21 mouse cellular contexts compared by ENCODE assay signal in the genomic region with DNA sequence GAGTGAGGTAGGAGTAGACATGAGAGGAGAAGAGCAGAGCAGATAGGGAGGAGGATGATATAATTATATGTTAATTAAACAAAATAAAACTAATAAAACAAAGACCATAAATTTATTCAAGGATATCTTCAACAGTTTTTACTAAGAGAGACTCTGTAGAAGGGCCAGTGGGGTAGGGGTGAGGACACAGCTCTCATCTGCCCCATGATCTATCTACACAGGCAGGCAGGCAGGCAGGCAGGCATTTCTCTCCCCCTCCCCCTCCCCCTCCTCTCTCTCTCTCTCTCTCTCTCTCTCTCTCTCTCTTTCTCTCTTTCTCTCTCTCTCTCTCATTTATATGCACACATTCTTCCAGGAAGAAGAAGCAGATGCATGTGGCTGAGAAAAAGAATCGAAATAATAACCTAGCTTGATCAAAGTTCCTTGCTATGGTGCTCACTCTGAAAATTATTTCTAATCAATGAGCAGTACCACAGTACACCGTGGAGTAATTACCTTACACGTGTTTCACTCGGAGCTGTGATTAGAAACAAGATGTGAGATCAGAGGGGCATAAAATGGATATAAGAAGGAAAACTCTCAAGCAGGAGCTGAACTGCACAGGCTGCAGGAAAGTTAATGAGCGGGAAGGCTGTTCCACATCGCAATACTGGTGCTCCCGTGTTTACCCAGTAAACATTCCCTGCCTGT.
DNase-seq lines count a peak whose midpoint lies in the region; ATAC-seq lines count a peak whose summit lies in the region.
"Had no signal": no experiment of that assay in that cellular context is flagged by ENCODE, and none has a peak within 500 bp of the region (broad histone marks: within the 10 kb centered on the region; RNA-seq: fewer than 3 reads in every experiment).

No protein-coding gene starts in this region.

- no peak overlapping the region for H3K9ac ChIP-seq in hindbrain, embryonic 13.5 days
- H3K9ac ChIP-seq in hindbrain, embryonic 12.5 days = no peak overlapping the region
- no peak overlapping the region for H3K9ac ChIP-seq in midbrain, embryonic 13.5 days (replicated peaks)
- H3K9ac ChIP-seq in midbrain, embryonic 11.5 days (ENCODE audit: low read length) = no peak overlapping the region
- H3K9ac ChIP-seq in forebrain, embryonic 16.5 days (replicated peaks; ENCODE audit: low read depth, low read length) = no peak overlapping the region
- H3K9ac ChIP-seq in midbrain, embryonic 16.5 days (ENCODE audit: low read depth, low read length) = no peak overlapping the region

- no peaks in the 10 kb centered on the region for H3K9me3 ChIP-seq in hindbrain, embryonic 13.5 days
- H3K9me3 ChIP-seq in hindbrain, embryonic 12.5 days (replicated peaks) = no peaks in the 10 kb centered on the region
- H3K9me3 ChIP-seq in midbrain, embryonic 13.5 days = no peaks in the 10 kb centered on the region
- H3K9me3 ChIP-seq in midbrain, embryonic 11.5 days (ENCODE audit: control insufficient read depth, low read length) = no peaks in the 10 kb centered on the region
- H3K9me3 ChIP-seq in forebrain, embryonic 16.5 days (ENCODE audit: control insufficient read depth, low read length) = no peaks in the 10 kb centered on the region
- H3K9me3 ChIP-seq in midbrain, embryonic 16.5 days (replicated peaks; ENCODE audit: control insufficient read depth, low read length, poor library complexity, severe bottlenecking) = no peaks in the 10 kb centered on the region

- no peak overlapping the region for H3K27ac ChIP-seq in hindbrain, embryonic 13.5 days
- H3K27ac ChIP-seq in hindbrain, embryonic 12.5 days = no peak overlapping the region
- peak overlapping the region; percentile 2; the same call in 1 of the 2 replicates for H3K27ac ChIP-seq in midbrain, embryonic 13.5 days
- H3K27ac ChIP-seq in midbrain, embryonic 11.5 days (ENCODE audit: low read depth, low read length) = no peak overlapping the region
- no peak overlapping the region for H3K27ac ChIP-seq in forebrain, embryonic 16.5 days (ENCODE audit: low read length)
- peak overlapping the region; percentile 55 for H3K27ac ChIP-seq in midbrain, embryonic 16.5 days (ENCODE audit: low read length)
- H3K27ac ChIP-seq: layer of hippocampus, adult 2 months had no signal

- no peak for DNase-seq in midbrain, embryonic 11.5 days (ENCODE audit: low spot score, missing footprints)
- no peak for DNase-seq in left cerebral cortex, adult 9 months (ENCODE audit: low spot score in 2 of 2)
- DNase-seq in urinary bladder, postnatal 10 days (ENCODE audit: low spot score) = no peak
- DNase-seq: adrenal gland, adult 2 months; cerebellum, adult 18-20 months; cerebellum, postnatal 14 days; gastrocnemius, postnatal 25 days; heart, postnatal 4 days; kidney, postnatal 25 days; lung, adult 18-20 months; lung, postnatal 10 days; thymus, adult 18-20 months; thymus, postnatal 36 days had no signal

- ATAC-seq in hindbrain, embryonic 13.5 days (ENCODE audit: low FRiP score) = peak; percentile 70
- ATAC-seq in hindbrain, embryonic 12.5 days (ENCODE audit: low FRiP score) = no peak
- ATAC-seq in midbrain, embryonic 13.5 days = peak; percentile 69; the same call in 1 of the 2 replicates
- no peak for ATAC-seq in midbrain, embryonic 11.5 days (ENCODE audit: low FRiP score)
- ATAC-seq in forebrain, embryonic 16.5 days = peak; percentile 49; the same call in 1 of the 2 replicates
- ATAC-seq in midbrain, embryonic 16.5 days = 0 out of 2 replicates have a peak, but pooled peaks have one; percentile 65
- ATAC-seq: intestine, embryonic 16.5 days had no signal

- 73% methylated on average over 7 of the region's 7 CpGs for WGBS in hindbrain, embryonic 13.5 days
- WGBS in hindbrain, embryonic 12.5 days = 75% methylated on average over 7 of the region's 7 CpGs
- 71% methylated on average over 7 of the region's 7 CpGs for WGBS in midbrain, embryonic 13.5 days
- WGBS in midbrain, embryonic 11.5 days = 76% methylated on average over 7 of the region's 7 CpGs
- WGBS in forebrain, embryonic 16.5 days = 61% methylated on average over 7 of the region's 7 CpGs
- 69% methylated on average over 7 of the region's 7 CpGs for WGBS in midbrain, embryonic 16.5 days

- no peaks in the 10 kb centered on the region for H3K27me3 ChIP-seq in hindbrain, embryonic 13.5 days
- H3K27me3 ChIP-seq in hindbrain, embryonic 12.5 days = no peaks in the 10 kb centered on the region
- H3K27me3 ChIP-seq in midbrain, embryonic 13.5 days = no peaks in the 10 kb centered on the region
- H3K27me3 ChIP-seq in midbrain, embryonic 11.5 days (ENCODE audit: control insufficient read depth, insufficient read depth, low read length) = no peaks in the 10 kb centered on the region
- H3K27me3 ChIP-seq in forebrain, embryonic 16.5 days (replicated peaks; ENCODE audit: control insufficient read depth, insufficient read depth, low read length) = no peaks in the 10 kb centered on the region
- no peaks in the 10 kb centered on the region for H3K27me3 ChIP-seq in midbrain, embryonic 16.5 days (ENCODE audit: control insufficient read depth, insufficient read depth, low read depth, low read length)

- H3K36me3 ChIP-seq in hindbrain, embryonic 13.5 days = no peaks in the 10 kb centered on the region
- H3K36me3 ChIP-seq in hindbrain, embryonic 12.5 days = no peaks in the 10 kb centered on the region
- no peaks in the 10 kb centered on the region for H3K36me3 ChIP-seq in midbrain, embryonic 13.5 days
- no peaks in the 10 kb centered on the region for H3K36me3 ChIP-seq in midbrain, embryonic 11.5 days (ENCODE audit: control insufficient read depth, insufficient read depth, low read length)
- no peaks in the 10 kb centered on the region for H3K36me3 ChIP-seq in forebrain, embryonic 16.5 days (ENCODE audit: control insufficient read depth, insufficient read depth)
- no peaks in the 10 kb centered on the region for H3K36me3 ChIP-seq in midbrain, embryonic 16.5 days (ENCODE audit: control insufficient read depth, insufficient read depth, low read length)

- no peak overlapping the region for H3K4me2 ChIP-seq in hindbrain, embryonic 13.5 days
- H3K4me2 ChIP-seq in hindbrain, embryonic 12.5 days (replicated peaks) = no peak overlapping the region
- H3K4me2 ChIP-seq in midbrain, embryonic 13.5 days (replicated peaks) = no peak overlapping the region
- H3K4me2 ChIP-seq in midbrain, embryonic 11.5 days = no peak overlapping the region
- H3K4me2 ChIP-seq in forebrain, embryonic 16.5 days (ENCODE audit: low read length) = no peak overlapping the region
- no peak overlapping the region for H3K4me2 ChIP-seq in midbrain, embryonic 16.5 days (ENCODE audit: low read length)
- H3K4me2 ChIP-seq: liver, embryonic 11.5 days had no signal

- peaks cover 12% of the 10 kb centered on the region; the same call in 1 of the 2 replicates for H3K4me1 ChIP-seq in hindbrain, embryonic 13.5 days (replicated peaks)
- H3K4me1 ChIP-seq in hindbrain, embryonic 12.5 days = no peaks in the 10 kb centered on the region
- peaks cover 15% of the 10 kb centered on the region for H3K4me1 ChIP-seq in midbrain, embryonic 13.5 days (replicated peaks)
- H3K4me1 ChIP-seq in midbrain, embryonic 11.5 days (ENCODE audit: control insufficient read depth, insufficient read depth, low read length) = no peaks in the 10 kb centered on the region
- peaks cover 12% of the 10 kb centered on the region for H3K4me1 ChIP-seq in forebrain, embryonic 16.5 days (replicated peaks; ENCODE audit: control insufficient read depth, insufficient read depth, low read length)
- peaks cover 14% of the 10 kb centered on the region for H3K4me1 ChIP-seq in midbrain, embryonic 16.5 days (ENCODE audit: control insufficient read depth, insufficient read depth, low read length)

- H3K4me3 ChIP-seq in hindbrain, embryonic 13.5 days = no peak overlapping the region
- no peak overlapping the region for H3K4me3 ChIP-seq in hindbrain, embryonic 12.5 days
- no peak overlapping the region for H3K4me3 ChIP-seq in midbrain, embryonic 13.5 days (replicated peaks)
- no peak overlapping the region for H3K4me3 ChIP-seq in midbrain, embryonic 11.5 days (ENCODE audit: low read depth, low read length)
- no peak overlapping the region for H3K4me3 ChIP-seq in forebrain, embryonic 16.5 days (replicated peaks; ENCODE audit: low read length)
- H3K4me3 ChIP-seq in midbrain, embryonic 16.5 days (ENCODE audit: low read depth, low read length) = no peak overlapping the region
- H3K4me3 ChIP-seq: layer of hippocampus, adult 2 months had no signal

Comparison
In these comparisons a context has a peak if more than half of its experiments do, and no peak if none do; other contexts are left out.
1. ATAC-seq: peak in hindbrain, embryonic 13.5 days (single experiment), midbrain, embryonic 13.5 days (single experiment), forebrain, embryonic 16.5 days (single experiment) and midbrain, embryonic 16.5 days (single experiment); none in hindbrain, embryonic 12.5 days (single experiment) and midbrain, embryonic 11.5 days (single experiment).
2. H3K27ac ChIP-seq: peak in midbrain, embryonic 13.5 days (single experiment) and midbrain, embryonic 16.5 days (single experiment); none in hindbrain, embryonic 13.5 days (single experiment), hindbrain, embryonic 12.5 days (single experiment), midbrain, embryonic 11.5 days (single experiment) and forebrain, embryonic 16.5 days (single experiment).